Mouse (Mus musculus) brain, embryonic 18.5 days (tissue): ENCODE results near the gene Ckap5.

ENCODE experiments used
- DNase-seq: peaks from one replicate; pipeline ENCODE4 v3.0.0-alpha.2; 2012; ENCODE audit warnings: low read depth, low spot score

The Ckap5 gene

GRCm38 (mm10) chr2:91627486-91627885 lies 100.9 kb downstream of the Ckap5 start:
- DNase-seq, result no peak

DNA sequence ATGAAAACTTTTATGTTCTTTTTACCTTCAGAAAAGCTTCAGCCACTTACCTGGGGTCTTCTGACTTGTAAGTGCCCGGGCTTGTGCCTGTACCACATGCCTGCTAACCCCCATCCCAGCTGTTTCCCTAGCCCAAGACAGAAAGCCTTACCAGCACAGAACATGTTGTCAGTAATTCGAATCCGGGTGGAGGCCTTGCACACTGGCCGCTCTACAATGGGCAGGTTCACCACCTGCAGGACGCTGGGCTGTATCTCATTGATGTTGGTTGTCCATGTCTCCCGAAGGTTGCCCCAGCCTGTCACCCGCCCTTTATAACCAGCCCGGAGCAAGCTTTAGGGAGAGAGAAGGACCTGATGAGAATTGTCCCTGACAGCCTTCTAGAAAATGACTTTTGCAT lies 101.6 kb downstream of the Ckap5 start:
- DNase-seq, result no peak

- no peak for DNase-seq
These were observed 103.1 kb downstream of the Ckap5 start for GRCm38 (mm10) chr2:91629682-91630081.

- no peak for DNase-seq
These were observed 103.8 kb downstream of the Ckap5 start for GRCm38 (mm10) chr2:91630384-91630783.

- DNase-seq, result no peak
These were observed 105.3 kb downstream of the Ckap5 start for GRCm38 (mm10) chr2:91631826-91632225.

GRCm38 (mm10) chr2:91632316-91632715 lies 105.8 kb downstream of the Ckap5 start:
- DNase-seq, result no peak

DNA sequence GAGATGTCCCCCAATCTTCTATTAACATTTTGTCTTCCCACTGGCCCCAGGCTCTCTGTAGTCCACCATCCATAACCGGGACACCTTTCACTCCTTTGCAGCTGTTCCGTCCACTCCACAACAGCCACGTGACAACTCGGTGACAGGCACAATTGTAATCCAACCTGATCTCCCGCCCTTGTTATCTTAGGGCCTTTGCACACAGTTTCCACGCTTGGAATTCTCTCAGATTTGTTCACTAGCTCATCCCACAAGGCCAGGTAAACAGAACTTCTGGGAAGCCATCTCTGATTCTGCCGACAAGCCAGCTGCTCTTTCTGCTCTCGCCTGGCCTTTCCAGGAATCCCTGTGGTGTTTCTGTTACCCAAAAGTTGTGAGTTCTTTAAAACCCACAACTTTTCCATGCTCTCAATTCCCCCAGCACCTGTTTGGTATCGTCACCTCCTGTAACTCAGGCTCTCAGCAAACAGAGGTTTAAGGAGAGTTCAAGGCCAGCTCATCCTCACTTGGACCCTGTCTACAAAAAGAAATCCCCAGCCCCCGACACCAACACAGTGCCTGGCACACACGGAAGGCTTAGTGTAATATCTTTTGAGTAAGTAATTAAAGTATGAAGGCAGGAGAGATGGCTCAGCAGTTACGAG lies 106.9 kb downstream of the Ckap5 start:
- no peak for DNase-seq

- DNase-seq, result no peak
These were observed 108.3 kb downstream of the Ckap5 start for GRCm38 (mm10) chr2:91634841-91635240.

DNA sequence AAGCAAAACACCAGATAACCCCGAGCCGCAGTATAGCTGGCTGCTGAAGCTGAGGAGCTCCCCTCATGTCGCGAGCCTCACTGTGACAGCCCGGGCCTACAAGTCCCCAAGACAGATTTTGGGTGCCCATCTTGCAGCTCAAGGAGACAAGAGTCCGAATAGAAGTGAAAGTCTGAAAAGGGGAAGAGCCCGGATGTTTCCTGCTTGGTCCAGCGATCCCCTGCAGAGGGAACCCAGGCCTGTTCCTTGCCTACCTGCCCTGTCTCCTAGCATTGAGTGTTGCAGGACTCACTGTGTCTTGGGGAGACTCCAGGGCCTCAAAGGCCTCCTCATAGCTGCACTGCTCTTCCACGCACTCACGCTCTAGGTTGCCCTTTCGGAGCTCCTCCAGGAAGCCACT lies 108.9 kb downstream of the Ckap5 start:
- no peak for DNase-seq

- DNase-seq, result no peak
These were observed 109.7 kb downstream of the Ckap5 start, which contains the start of gene F2 for GRCm38 (mm10) chr2:91636229-91636628. Gene F2, minus strand, starts transcription at chr2:91636414.

DNA sequence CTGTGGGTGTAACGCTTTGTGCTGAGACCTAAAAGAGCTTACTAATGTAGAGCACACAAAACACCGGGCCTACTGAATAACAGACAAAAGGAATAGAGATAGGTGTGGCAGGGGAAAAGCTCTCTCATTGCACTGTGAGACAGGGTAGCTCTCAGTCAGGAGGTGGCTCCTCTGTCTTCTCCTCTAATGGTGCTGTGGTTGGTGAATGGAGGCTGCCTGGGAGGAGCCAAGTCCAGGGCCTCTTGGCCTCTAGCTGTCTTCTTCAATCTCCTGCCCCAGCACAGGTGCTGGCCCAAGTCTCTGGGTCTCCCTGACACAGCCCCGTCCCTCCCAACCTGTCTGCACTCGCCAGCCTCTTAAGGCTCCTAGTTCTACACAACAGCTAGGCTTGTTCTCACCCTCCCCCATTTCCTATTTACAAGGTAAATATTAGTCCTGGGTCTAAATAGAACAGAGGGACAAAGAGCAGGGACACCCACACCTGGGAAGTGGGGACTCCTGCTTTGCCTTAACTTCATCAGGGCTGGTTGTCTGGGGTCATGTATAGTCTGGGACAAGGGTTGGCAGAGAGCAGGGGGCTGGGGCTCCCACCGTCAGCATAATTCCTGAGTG lies 110.3 kb downstream of the Ckap5 start:
- DNase-seq, result no peak

GRCm38 (mm10) chr2:91638931-91639330 lies 112.4 kb downstream of the Ckap5 start:
- DNase-seq, result no peak

- no peak for DNase-seq
These were observed 116.4 kb downstream of the Ckap5 start for GRCm38 (mm10) chr2:91642825-91643415.

DNA sequence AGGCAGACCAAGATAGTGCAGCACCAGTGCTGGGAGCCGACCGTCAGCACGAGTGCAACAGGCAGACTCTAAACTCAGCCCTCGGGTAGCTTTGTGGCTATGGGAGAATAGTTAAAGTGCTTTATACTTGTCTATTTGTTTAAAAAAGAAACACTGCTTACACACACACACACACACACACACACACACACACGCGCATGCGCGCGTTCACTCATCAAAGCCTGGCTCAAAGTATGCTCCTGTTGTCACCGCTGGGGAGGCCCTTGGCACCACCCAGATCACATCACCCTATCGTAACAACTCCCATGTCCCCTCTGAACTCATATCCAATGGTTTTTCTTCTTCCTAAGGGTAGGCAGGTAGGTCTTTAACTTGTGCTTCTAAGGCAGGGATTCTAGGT lies 117.5 kb downstream of the Ckap5 start:
- DNase-seq, result no peak

GRCm38 (mm10) chr2:91645354-91645753 lies 118.8 kb downstream of the Ckap5 start:
- DNase-seq, result no peak

DNA sequence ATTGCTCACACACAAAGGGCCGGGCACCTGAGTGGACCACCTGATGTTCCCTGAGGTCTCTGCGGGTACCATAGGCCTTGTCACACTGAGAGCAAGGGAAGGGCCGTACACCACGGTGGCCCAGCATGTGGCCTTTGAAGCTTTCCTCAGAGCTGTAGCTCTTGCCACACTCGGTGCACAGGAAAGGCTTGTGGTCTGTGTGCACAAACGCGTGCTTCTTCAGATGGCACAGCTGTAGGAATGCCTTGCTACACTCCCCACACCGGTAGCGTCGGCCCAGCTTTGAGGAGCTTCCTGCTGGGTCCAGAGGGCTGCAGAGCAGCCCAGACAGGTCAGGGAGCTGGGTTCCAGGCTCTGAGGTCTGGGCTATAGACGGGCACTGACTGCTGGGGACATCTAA lies 119.2 kb downstream of the Ckap5 start:
- DNase-seq, result no peak

GRCm38 (mm10) chr2:91646733-91647132 lies 120.2 kb downstream of the Ckap5 start:
- DNase-seq, result peak; percentile 22

DNA sequence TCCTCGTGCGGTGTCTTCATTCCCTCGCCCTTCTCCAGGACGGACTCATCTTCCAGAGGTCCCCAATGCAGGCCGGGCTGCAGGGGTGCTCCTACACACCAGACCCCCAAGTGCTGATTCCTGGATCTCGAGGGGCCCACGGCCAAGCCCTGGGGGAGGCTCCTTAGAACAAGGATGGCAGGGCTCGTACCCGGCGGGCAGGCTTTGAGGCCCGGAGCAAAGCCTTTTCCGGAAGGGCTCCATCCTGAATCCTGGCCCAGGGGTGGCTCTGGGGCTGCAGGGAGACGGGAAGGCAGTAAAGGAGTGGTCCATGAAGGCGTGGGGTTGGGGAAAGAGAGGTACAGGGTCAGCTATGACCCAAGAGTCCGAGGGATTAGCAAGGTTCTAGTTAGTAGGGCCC lies 122.6 kb downstream of the Ckap5 start:
- no peak for DNase-seq

DNA sequence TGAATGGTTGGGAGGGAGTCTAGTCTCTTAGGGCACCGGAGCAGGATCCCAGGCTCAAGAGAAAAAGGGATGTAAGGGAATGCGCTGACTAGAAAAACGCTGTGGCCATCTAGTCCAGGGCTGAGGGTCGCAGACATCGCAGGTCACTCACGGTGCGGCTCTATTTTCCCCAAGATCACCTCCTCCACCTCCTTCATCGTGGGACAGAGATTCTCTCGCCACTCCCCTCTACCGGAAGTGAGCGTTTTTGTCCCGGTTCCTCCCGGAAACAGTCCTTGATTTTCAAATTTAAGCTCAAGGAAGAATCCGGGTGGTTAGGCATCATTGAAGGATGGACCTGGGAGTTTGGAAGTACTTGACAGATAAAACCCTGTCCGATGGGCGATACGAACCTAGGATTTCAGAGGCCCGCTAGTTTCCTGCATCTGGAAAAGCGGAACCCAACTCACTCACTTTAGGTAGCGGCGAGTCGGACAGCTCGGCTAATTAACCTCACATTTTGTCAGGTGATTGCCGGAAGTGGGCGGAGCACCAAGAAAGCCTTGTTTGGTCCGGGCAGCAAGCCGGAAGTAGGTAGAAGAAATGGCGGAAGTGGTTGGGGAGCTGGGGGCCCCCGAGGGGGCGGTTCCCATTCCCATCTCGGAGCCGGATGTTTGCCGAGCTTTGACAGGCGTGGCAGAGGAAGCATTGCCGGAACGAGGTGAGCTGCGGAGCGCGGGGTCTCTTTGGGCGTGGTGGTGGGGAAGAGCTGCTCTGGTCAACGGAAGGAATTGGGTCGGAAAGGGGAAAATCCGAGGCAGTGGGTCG lies 123.2 kb downstream of the Ckap5 start, which contains the start of the genes Zfp408 and Arhgap1:
Gene Zfp408, minus strand, starts transcription at position 239 of the 807 bp plus-strand sequence.
Gene Arhgap1, plus strand, starts transcription at position 308 of the 807 bp plus-strand sequence.
- DNase-seq, result peak; percentile 96

GRCm38 (mm10) chr2:91650360-91650995 lies 123.9 kb downstream of the Ckap5 start:
- DNase-seq, result no peak

GRCm38 (mm10) chr2:91651458-91652258 lies 125.1 kb downstream of the Ckap5 start:
- DNase-seq, result no peak
